Mouse (Mus musculus) frontal cortex, adult (tissue): ENCODE results near the gene Frmd4b.

Experiments
- ATAC-seq: cut with Nextera tagmentation; 2 replicates; pipeline ENCODE4 v1.9.2; 2017; ENCODE audit warnings: mild to moderate bottlenecking, moderate library complexity, mixed read lengths; ENCODE audit not compliant: low TSS enrichment

Frmd4b gene

DNA sequence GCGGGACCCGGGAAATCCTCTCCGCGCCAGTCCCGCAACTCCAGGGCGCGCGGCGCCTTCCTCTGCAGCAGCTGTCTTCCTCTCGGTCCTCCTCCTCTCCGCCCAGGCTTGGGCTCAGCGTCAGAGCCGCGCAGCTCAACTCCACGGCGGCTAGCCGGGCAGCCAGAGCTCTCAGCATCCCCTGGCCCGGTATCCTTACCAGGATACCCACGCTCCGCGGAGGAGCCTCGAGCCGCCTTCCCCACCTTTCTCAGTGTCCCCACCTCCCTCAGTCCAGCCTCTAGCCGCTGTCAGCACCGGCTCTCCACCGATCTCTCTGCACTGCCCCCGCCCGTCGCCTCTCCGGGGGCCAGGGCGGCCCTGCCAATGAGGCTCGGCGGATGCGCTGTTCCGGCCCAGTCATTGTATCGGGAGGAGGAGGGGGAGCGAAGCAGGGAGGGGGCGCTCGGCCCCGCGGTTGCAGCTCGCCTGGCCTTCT lies at the start of gene Frmd4b:
Gene Frmd4b (minus strand): TSS at position 276 of the 478 bp plus-strand sequence.
- ATAC-seq, result peak; percentile 92

DNA sequence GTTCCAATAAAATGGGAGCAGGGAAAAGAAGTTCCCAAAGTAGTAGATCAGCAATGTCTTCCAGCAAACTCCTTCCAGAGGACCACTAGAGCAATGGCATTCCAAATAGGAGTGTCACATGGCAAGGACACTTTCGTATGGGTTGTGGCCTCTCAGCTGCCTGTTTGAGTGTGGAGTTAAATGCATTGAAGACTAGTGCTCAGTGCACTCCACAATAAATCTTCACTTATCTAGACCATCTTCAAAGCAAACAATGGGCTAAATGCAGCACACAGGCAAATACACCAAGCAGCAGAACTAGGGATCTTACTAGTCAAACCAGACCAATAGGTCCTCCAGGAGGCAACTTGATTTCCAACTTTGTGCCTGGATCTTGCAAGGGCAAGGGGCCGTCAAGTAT lies 49.1 kb upstream of the Frmd4b start:
- no peak for ATAC-seq

DNA sequence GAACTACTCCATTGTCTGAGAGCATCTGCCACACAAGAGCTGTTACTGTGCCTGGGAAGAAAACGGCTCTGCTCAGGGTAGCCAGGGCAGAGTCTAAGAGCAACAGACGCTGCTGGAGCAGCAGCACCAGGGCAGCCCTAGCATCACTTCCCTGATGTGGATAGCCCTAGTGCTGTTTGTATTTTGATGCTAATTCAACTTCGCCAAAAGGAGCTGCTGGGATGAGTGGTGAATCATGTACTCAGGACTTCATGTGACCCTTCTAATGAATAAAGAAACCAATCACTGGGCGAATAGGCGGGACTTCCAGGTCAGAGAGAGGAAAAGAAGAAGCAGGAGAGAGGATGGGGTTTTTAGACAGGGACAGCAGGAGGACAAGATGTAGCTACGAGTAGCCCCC lies 41.6 kb upstream of the Frmd4b start:
- ATAC-seq, result no peak

DNA sequence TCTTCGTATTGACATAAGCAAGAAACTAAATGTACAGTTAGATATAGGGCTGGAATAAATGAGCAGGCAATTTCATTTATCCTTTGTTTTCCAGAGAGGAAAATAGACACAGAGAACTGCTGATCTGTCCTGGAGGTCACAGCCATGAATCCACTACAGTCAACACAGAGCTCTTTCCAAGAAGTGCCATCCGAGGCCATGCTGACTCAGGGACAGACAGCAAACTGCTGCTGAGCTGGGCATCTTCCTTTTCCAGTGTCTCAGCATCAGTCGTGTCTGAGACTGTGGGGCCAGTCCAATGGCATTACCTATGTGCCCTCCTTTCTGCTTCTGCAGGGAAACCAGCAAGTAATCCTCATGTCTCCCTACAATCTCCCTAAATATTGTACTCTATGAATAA lies 38.6 kb upstream of the Frmd4b start:
- ATAC-seq, result no peak

DNA sequence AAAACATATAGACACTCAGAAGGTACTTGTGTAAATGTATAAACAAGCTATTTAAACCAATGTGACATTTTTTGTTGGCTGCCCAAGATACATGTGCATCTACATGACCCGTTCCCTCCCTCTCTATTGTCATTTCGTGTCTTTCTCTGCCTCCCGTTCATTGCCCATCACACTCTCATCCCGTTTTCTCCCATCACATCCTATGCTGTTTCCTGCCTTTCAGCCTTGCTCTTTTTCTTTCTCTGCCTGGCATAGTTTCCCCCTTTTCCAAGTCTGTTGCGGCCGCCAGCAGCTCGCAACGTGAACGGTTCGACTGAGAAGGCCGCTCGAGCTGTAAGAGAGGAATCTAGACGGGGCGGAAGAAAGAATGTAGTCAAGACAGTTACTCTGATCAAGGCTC lies 30.2 kb upstream of the Frmd4b start:
- no peak for ATAC-seq

DNA sequence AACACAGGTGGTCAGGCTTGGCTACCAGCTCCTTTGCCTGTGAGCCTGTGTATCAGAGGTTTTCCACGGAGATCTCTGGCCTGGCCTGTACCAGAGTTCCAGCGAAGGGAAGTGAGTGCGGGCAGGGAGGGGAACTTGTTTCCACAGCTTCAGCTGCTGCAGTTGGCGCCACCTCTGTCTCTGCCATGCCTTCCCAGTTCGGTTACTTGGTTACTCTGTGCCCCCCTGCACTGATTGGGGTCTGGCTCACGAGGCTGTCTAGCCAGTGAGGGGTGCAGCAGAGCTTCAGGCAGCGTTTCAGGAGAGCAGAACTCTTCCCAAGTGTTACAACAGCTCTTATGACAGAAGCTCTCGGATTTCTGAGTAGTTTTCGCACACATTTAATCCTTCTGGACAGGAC lies 6.0 kb upstream of the Frmd4b start:
- ATAC-seq, result no peak

DNA sequence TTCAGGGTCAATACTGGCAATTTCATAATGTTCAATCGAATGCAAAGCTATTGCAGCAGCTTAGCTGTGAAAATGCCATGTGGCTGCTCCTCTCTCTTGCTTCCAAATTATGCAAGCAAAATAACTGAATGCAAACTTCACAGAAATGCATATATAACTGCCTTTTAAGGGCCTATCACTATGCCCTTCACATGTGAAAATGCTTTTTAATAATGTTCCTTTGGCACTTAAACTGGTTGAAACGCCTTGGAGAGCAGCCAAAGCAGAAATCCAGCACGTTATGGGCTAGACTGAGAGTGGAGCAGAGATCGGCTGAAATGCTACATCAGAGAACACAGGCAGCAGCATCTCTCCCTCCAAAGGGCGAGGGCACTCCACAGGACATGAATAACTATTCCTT lies 4.9 kb upstream of the Frmd4b start:
- no peak for ATAC-seq

DNA sequence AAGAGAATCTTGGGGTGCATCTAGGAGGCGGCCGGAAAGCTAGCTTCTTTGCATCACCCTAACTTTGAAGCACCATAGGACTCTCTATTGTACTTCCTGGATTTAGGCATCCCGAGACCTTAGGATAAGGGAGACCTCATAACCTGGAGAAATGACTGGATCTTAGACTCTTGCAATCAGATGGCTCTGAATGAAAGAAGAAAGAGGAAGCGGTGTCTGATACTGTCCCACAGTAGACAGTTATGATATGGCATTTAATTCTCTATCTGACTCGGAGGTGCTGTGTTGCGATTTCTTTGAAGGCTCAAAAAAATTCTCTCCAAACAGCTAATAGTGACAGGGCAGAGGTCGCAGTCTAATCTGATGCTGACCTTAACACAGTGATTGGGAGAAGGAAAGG lies 433 bp upstream of the Frmd4b start:
- no peak; the same call in 1 of the 2 replicates for ATAC-seq

DNA sequence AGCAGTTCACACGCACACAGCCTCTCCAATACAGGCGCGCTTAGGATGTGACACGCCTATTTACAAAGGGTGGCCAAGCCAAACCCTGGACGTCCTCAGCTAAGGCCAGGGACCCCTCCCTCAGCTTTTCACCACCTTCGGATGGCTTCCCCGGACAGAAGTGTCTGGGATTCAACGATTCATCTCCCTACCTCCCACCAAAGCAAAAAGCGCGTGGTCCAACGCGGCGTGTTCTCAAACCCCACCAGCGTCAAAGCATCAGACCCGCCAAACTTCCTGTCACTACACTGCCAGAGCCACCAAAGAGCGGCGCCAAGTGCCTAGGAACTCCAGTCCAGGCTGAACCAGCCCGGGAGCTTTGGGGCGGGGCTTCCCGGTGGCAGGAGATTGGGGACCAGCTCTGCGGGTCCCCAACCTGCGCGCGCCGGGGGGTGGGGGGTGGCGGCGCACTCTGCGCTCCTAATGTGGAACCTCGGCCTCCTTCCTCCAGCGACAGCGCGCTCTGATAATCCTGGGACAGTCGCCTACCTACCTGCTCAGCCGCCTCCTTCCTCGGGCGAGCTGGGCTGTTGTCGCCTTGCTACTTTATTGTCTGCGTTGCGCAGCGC lies 579 bp downstream of the Frmd4b start:
- ATAC-seq, result peak; percentile 62

DNA sequence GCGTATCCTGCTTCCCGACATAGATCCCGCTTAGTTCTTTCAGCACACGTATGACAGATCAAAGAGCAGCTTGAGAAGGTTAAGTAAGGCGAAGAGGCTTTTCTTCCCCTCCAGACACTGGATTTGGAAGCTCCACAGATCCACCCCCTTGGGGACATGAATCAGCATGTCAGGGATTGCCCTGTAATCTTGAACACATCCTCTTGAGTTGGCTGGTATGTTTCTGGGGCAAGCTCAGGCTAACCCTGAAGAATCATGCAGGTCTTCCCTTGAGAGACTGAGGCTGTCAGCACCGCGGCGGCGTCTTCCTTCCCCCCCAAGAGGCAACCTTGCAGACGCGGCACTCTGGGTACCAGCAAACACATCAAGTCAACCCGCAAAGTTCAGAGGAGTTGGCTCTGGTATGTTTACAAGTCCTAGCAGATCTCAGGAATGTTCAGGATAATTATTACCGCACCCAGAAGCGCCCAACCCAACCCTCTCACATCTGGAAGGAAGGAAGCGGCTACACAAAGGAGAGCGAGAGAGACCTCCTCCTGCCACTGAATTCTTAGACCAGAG lies 1.4 kb downstream of the Frmd4b start:
- no peak for ATAC-seq

DNA sequence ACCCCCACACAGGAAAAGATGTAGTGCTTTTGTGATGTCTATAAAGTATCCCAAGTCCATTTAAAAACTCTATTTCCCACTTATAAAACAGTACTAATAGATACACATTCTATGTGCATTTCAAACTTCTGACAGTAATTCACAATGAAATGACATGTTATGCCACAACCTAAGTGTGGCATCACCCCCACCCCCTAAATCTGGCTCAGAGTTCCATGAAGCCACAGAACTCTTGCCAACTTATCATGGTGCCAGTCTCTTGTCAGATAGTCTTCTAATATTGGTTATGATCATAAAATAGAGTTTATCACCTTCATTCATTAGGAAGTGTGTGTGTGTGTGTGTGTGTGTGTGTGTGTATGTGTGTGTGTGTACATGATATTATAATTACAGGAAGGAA lies 3.2 kb downstream of the Frmd4b start:
- ATAC-seq, result no peak

DNA sequence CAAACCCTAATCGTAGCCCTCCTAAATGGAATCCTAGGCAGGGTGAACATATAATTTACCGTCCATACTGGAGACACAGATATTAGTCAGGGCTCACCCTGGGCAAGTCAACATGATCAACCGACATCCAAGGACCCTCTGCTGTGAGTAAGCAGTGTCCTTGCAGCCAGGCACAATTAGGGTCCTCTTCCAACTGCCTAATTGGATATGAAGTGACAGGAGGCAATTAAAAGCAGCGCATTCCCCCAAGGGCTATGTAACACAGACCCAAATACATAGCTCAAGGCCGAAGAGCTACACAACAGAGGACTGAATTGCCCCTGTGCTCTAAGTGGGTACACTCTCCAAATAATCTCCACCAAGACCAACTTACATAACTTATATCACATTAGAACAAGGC lies 4.5 kb downstream of the Frmd4b start:
- ATAC-seq, result no peak

DNA sequence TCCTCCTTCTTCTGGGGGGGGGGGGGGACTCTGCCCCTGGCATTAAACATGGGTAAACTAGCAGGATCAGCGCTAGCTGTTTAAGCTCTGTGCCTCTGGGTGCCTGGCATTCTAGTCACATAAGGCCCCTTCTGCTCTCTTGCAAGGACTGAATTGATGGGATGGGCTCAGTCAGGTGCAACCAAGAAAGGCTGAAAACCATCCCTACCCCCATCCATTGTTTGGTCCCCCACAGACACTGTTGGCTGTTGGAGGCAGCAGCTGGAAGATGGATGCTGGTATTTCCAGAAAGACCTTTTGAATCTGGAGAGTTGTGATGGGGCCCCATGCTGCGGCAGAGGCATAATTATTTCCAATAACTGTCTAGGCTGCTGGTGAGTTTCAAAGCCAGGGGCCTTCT lies 7.3 kb downstream of the Frmd4b start:
- no peak for ATAC-seq

DNA sequence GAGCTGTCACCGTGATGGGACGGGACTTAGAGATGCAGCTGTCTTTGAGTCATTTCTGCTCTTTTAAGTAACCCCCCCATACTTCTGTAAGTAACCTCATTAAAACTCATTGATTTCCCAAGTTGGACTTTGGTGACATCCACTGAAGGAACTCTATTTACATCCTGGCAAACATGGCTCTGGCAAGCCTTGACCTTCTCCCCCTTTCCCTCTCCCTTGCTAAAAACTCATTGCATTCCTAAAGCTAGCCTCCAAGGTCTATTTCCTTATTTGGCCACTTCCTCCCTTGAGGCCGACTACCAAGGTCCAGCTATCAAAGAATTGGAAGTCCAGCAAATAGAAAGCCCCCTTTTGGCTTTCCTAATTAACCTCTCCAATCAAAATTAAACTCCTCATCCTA lies 9.7 kb downstream of the Frmd4b start:
- no peak for ATAC-seq

DNA sequence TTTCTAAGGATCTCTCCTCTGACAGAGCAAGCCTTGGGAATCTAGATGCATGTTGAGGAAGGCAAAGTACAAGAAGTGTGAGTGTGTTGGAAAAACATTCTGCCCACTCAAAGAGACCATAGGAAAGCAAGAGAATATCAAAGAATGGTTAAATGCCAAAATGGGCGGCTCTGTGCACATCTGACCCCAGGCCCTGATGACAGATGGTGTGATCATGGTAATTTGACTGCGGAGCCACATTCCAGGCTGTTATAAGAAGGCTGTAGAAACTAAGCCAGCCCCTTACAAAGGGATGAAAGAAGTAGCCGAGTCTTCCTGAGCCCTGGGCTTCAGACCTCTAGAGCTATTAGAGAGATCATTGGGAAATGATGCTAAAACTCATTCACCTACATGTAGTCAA lies 22.1 kb downstream of the Frmd4b start:
- no peak for ATAC-seq

DNA sequence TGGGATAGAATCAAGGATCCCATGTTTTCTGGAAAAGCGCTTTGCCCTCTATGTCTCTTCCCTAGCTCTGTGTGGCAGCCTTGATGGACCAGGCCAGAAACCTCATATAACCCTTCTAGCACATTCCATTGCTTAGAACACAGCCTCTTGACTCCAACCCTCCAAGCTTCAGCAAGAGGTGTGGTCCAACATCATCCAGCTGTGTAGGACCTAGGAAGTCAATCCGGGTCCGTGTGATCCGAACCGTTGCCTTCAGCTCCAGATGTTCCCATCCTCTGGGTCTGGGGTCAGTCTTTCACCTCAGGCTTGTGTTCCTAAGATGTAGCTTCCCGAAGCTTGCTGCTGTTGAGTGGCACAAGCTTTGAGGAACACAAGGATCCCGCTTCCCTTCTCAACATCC lies 22.8 kb downstream of the Frmd4b start:
- no peak for ATAC-seq

DNA sequence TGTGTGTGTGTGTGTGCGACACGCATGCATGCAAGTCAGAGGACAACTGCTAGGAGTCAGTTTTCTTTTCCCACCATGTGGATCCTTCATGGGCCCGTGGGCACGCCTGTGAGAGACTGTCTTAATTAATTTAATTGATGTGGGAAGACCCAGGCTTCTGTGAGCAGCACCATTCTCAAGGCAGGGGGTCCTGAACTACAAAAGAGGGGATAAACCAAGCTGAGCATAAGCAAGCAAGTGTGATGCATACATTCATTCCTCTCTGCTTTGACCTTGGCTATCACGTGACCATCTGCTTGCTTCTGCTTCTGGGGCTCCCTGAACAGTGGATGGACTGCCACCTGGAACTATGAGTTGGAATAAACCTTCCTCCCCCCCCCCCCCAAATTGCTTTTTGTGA lies 27.1 kb downstream of the Frmd4b start:
- ATAC-seq, result no peak

DNA sequence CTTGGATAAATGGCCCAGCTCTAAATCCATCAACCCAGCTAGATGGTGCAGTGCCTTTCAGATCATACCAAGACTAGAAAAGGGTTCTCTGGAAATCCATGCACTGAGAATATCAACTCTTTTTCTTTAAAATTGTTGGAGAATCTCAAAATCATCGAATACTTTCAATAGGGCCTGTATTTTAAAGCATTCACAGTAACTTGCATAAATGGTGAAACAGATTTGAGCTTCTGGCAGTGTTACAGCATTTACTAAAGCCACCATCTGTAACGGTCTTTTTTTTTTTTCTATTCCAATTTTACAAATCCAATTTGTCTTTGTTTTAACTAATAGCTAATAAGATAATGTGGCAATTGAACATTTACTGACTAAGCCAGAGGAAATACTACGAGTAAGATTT lies 27.8 kb downstream of the Frmd4b start:
- no peak for ATAC-seq

DNA sequence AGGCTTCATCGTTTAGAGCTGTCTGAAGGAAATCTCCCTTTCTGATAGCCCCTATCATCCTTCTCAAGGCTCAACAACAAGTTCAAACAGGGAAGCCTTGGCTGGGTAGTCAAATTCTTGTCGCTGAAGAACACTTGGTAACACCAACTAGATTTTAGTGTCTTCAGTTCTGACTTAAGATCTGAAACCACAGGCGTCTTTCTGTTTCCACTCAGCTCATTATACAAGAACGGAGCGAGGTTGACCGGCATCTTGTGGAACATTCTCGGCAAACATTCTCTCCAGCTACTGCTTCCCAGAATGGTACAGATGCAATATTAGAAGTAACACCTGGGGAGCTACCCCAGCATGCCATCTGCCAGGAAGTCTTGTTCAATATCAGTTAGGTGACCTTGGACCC lies 28.3 kb downstream of the Frmd4b start:
- no peak for ATAC-seq

DNA sequence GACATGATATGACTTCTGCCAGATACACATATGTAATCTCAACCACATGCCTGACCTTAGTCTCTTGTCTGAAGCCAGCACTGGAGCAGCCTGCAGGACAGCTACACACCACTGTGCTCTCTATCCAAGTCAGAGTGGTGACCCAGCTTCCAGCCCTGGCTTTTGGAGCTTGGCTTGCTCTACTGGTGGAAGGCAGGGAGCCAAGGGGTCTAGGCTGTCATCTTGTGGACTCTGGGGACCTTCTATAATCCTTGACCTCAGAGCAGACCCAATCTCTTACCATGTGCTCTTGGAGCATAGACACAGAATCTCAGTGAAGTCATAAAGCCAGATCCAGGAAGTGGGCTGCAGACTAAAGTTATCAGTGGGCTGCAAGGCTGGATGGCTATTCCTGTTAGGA lies 30.7 kb downstream of the Frmd4b start:
- no peak for ATAC-seq

DNA sequence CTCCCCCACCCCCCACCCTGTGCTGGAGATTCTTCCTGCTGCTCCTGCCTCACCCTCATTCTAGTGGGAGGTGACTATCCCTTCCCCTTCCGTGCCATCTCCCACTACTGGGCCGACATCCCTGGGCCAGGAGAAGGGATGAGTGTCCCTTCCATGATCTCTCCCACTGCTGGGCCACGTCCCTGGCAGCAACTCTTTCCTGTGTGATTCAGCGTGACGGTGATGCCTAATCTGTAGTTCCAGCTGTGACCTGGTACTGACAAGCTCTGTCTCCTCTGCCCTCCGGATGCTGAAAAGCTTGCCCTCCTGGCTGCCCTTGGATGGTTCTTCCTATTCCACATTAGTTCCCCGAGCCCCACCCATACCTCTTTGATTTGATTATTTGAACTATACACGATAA lies 31.3 kb downstream of the Frmd4b start:
- ATAC-seq, result no peak

DNA sequence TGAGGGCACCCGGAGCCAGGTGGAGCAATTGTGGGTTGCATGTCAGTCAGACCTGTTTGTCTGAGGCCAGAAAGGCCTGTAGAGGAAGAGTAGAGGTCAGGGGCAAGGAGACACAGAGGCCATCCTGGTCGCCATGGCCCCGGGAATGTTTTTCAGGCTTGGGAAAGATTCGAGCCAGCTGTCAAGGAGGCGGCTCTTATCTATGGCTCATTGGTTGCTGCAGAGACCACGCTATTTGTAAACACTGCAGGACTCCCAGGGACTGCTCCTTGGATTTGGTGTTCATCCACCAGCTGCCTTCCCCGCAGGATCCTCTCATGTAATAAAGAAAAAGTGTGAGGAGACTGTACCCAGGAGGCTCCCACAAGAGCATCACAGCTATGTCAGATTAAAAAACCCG lies 34.6 kb downstream of the Frmd4b start:
- ATAC-seq, result no peak

DNA sequence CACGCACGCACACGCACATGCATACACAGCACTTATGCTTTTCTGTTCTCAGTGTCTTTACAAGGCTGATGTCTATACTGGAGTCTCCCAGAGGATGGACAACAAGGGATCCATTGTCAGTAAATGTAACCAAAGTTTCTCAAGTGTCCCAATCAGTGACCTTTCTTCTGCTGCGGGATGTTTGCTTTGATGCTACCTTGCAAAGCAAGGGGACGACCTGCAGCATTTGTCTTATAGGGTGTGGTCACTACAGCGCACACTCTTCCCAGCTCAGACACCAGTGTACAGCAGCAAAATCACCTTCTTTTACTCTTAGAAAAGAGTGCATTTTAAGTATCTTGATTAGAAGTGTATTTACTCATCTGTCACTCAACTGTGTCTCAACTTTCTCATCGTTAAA lies 35.4 kb downstream of the Frmd4b start:
- no peak for ATAC-seq

DNA sequence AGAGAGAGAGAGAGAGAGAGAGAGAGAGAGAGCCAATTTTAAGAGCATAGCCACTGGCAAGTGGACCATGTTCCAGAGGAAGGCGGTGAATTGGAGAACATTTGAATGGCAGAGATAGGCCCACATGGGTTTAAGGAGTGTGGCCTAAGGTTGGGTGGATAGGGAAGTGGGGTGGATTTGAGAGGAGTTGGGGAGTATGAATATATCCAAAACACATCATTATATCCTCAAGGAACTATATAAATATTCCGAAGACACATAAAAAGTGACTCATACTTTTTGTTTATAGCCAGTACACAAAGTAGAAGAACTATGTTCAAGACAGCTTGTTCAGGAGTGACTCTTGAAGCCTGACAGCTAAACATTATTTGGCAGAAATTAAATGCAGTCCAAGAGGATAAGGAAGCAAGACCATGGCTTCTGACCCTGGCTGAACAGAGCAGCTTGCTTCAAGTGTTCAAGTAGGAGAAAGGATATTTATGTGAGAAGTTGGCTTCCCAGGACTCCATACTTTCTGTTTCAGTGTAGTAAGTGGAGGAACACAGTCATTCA lies 36.8 kb downstream of the Frmd4b start:
- ATAC-seq, result no peak
